Mouse (Mus musculus) bone marrow, adult 2 months (tissue): ENCODE results near the gene Mprip. TPM values are rescaled to one million over a fixed set of nuclear protein-coding genes. Genes with fewer than 3 reads are reported as not detected.
A peak's percentile ranks its signal among the peaks of the same experiment; 100 is the strongest.

Experiments
- H3K27ac ChIP-seq: fragments of 200-500 bp; 2 replicates; pipeline ENCODE4 v1.5.1; 2012; ENCODE audit warnings: low read depth, mild to moderate bottlenecking, control low read depth, inconsistent platforms, low read length; ENCODE audit not compliant: control insufficient read depth, poor library complexity, insufficient read depth
- H3K4me1 ChIP-seq: fragments of 200-500 bp; 2 replicates; pipeline ENCODE4 v1.6.1; 2011; ENCODE audit warnings: low read length; ENCODE audit not compliant: control insufficient read depth, insufficient read depth
- H3K4me3 ChIP-seq: fragments of 200-500 bp; replicated peaks from 2 replicates; pipeline ENCODE3; 2011; ENCODE audit warnings: mild to moderate bottlenecking, low read depth, low read length, control low read depth; ENCODE audit not compliant: control insufficient read depth
- CTCF ChIP-seq: fragments of 200-500 bp; IDR thresholded peaks from 2 replicates; pipeline ENCODE4 v1.5.1; 2011; ENCODE audit warnings: low read length, control low read depth; ENCODE audit not compliant: control insufficient read depth, insufficient read depth
- POLR2A ChIP-seq: fragments of 200-500 bp; IDR thresholded peaks from 2 replicates; pipeline ENCODE4 v1.6.1; 2011; ENCODE audit warnings: low read depth, mild to moderate bottlenecking, control low read depth, low read length, borderline replicate concordance; ENCODE audit not compliant: control insufficient read depth
- WGBS: fragments of 180-500 bp; shearing (Covaris S2); methylation state at CpG from one replicate; pipeline ENCODE4 v1.1.7; 2018; 5-methylcytosine and 5-hydroxymethylcytosine counted together
- polyA plus RNA-seq: library from polyadenylated mRNA; stranded (reverse); fragments of >200 nt; gene quantifications from 2 replicates; pipeline ENCODE4 v1.2.4, GENCODE M21; 2011; ENCODE audit warnings: low replicate concordance; ENCODE audit not compliant: missing spikeins, insufficient read depth, insufficient read length

Gene Mprip
- polyA plus RNA-seq, 1 experiment, result 41.6 TPM

GRCm38 (mm10) chr11:59793390-59793789 is 132.3 kb downstream of the Mprip start:
- TF ChIP-seq CTCF (no peak), POLR2A (no peak)
- H3K4me1 ChIP-seq, result no peaks in the 10 kb centered on the region
- no peak overlapping the region for H3K4me3 ChIP-seq
- WGBS, result 92% methylated on average over 6 of the region's 6 CpGs
- H3K27ac ChIP-seq, result no peak overlapping the region

- H3K27ac ChIP-seq, result no peak overlapping the region
- 90% methylated on average over 10 of the region's 10 CpGs for WGBS
- H3K4me3 ChIP-seq, result no peak overlapping the region
- H3K4me1 ChIP-seq, result no peaks in the 10 kb centered on the region
- TF ChIP-seq CTCF (no peak), POLR2A (no peak)
Observed at GRCm38 (mm10) chr11:59800412-59800811, 139.3 kb downstream of the Mprip start.

- Histone ChIP-seq H3K4me3 (no peak overlapping the region), H3K27ac (no peak overlapping the region), H3K4me1 (no peaks in the 10 kb centered on the region)
- WGBS, result 90% methylated on average over 8 of the region's 8 CpGs
- no peak for TF ChIP-seq POLR2A
Observed at GRCm38 (mm10) chr11:59801881-59802280, 140.8 kb downstream of the Mprip start.

GRCm38 (mm10) chr11:59803516-59803915 is 142.4 kb downstream of the Mprip start:
- 91% methylated on average over 14 of the region's 14 CpGs for WGBS
- Histone ChIP-seq H3K27ac (no peak overlapping the region), H3K4me3 (no peak overlapping the region), H3K4me1 (peaks cover 1% of the 10 kb centered on the region; the same call in 1 of the 2 replicates)
- no peak for TF ChIP-seq POLR2A
- TF ChIP-seq CTCF, result no peak

- H3K4me3 ChIP-seq, result no peak overlapping the region
- WGBS, result 91% methylated on average over 22 of the region's 22 CpGs
Observed at GRCm38 (mm10) chr11:59804409-59805110, 143.5 kb downstream of the Mprip start.

GRCm38 (mm10) chr11:59805256-59805655 is 144.2 kb downstream of the Mprip start:
- Histone ChIP-seq H3K4me3 (no peak overlapping the region), H3K4me1 (peaks cover 4% of the 10 kb centered on the region; the same call in 1 of the 2 replicates), H3K27ac (no peak overlapping the region)
- WGBS, result 87% methylated on average over 1 of the region's 1 CpGs
- no peak for TF ChIP-seq POLR2A
- no peak for TF ChIP-seq CTCF

More at GRCm38 (mm10) chr11:59804409-59805110, 143.5 kb downstream of the Mprip start:
- peaks cover 4% of the 10 kb centered on the region; the same call in 1 of the 2 replicates for H3K4me1 ChIP-seq
- H3K27ac ChIP-seq, result no peak overlapping the region; the same call in 1 of the 2 replicates
- no peak for TF ChIP-seq POLR2A
- TF ChIP-seq CTCF, result no peak

GRCm38 (mm10) chr11:59805656-59806055 is 144.6 kb downstream of the Mprip start:
- 94% methylated on average over 2 of the region's 2 CpGs for WGBS
- Histone ChIP-seq H3K4me3 (no peak overlapping the region), H3K27ac (no peak overlapping the region), H3K4me1 (peaks cover 4% of the 10 kb centered on the region; the same call in 1 of the 2 replicates)
- TF ChIP-seq CTCF (no peak), POLR2A (no peak)

- Histone ChIP-seq H3K27ac (peak overlapping the region; percentile 27), H3K4me3 (peak overlapping the region; percentile 87), H3K4me1 (peaks cover 4% of the 10 kb centered on the region; the same call in 1 of the 2 replicates)
- WGBS, result 60% methylated on average over 14 of the region's 14 CpGs
- TF ChIP-seq CTCF, result no peak
Observed at GRCm38 (mm10) chr11:59808170-59808960, 147.3 kb downstream of the Mprip start.
